Mouse (Mus musculus) granulocyte monocyte progenitor cell, adult 5-6 weeks (primary cell): ENCODE data around the gene Tacr1. TPM values are rescaled to one million over a fixed set of nuclear protein-coding genes. Genes with fewer than 3 reads are reported as not detected.
"Not testable (repeated sequence)": the region's sequence is repeated elsewhere in the genome, so short reads cannot be mapped to it uniquely, and the experiment has no call there.

Experiments used
- ATAC-seq: replicated peaks from 2 replicates; pipeline ENCODE4 v1.8.0; 2016; ENCODE audit warnings: mild to moderate bottlenecking, moderate TSS enrichment, inconsistent platforms; ENCODE audit not compliant: poor library complexity, severe bottlenecking
- total RNA-seq, 2 experiments: library from RNA; stranded (forward) in 1 of 2; stranded (reverse) in 1 of 2; fragments of 200-712, 200-1000 nt in 1 of 2; fragments of >200 nt in 1 of 2; fragmentation: Nextera tagmentation in 1 of 2; gene quantifications; 2 replicates each; pipeline ENCODE4 v1.2.3; 2014 to 2017

Tacr1 gene
- total RNA-seq (2014; fragmentation: Nextera tagmentation) = not detected in 2 replicates
- not detected in 2 replicates for total RNA-seq (2017)

DNA sequence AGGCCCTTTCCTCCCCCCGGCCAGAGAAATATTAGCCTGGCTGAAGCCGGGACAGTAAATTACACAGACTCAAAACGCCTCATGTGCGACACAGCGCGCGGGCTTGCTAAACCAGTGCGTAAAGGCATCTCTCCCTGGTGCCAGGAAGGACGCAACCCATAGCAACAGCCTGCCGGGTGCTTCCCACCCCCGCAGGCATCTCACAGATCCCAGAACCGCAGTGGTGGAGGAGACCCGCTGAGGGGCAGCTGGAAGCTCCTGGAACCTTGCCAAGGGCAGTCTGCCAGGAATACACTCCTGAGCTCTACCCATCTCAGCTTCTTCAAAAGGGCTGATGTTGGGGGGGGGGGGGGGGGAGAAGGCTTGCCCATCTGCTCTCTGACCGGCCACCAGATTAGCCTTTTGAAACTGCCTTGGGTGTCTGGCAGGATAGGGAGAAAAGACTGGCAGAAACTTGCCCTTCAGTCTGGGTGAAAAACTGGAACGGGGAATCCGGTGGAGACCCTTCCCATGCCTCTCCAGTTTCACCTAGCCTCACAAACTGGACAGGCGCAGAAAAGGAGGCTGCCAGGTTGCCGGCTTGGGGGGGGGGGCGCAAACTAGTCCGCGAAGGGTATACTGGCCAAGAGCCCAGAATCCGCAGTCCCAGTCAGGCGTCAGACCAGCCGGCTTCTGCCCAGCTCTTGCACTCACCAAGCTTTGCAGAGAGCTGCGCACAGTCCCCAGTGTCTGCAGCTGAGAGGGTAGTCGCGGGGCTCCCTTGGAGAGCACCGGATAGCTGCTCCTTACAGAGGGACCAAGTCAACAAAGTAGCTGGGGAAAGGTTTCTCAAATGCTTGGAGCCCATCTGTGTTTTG is at the start of gene Tacr1:
Gene Tacr1 (plus strand): TSS at position 740 of the 857 bp plus-strand sequence.
- no peak for ATAC-seq

DNA sequence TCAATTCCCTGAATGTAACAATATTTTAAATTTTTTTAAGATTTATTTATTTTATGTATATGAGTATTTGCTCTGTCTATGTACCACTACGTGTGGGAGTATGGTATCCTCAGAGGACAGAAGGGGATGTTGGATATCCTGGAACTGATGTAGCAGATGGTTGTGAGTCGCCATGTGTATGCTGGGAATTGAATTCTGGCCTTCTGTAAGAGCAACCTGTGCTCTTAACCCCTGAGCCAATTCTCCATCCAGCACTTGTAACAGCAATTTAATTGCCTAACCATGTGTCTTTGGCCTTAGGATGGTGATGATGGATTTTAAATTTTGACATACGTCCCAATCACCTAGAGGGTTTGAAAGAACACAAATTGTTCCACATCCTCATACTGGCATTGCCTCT is 26.0 kb upstream of the Tacr1 start:
- ATAC-seq = no peak

DNA sequence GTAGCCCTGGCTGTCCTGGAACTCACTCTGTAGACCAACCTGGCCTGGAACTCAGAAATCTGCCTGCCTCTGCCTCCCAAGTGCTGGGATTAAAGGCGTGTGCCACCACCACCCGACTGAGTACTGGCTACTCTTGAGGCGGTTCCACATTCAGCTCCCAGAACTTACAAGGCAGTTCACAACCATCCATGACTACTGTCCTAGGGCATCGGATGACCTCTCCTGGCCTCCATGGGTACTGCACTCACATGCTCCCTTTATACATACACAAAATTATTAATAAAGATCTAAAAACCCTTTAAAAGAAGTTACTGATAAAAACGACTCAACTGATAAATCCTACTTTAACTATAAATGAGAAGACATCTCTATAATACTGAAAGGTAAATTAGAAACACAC is 18.6 kb upstream of the Tacr1 start:
- ATAC-seq = no peak

DNA sequence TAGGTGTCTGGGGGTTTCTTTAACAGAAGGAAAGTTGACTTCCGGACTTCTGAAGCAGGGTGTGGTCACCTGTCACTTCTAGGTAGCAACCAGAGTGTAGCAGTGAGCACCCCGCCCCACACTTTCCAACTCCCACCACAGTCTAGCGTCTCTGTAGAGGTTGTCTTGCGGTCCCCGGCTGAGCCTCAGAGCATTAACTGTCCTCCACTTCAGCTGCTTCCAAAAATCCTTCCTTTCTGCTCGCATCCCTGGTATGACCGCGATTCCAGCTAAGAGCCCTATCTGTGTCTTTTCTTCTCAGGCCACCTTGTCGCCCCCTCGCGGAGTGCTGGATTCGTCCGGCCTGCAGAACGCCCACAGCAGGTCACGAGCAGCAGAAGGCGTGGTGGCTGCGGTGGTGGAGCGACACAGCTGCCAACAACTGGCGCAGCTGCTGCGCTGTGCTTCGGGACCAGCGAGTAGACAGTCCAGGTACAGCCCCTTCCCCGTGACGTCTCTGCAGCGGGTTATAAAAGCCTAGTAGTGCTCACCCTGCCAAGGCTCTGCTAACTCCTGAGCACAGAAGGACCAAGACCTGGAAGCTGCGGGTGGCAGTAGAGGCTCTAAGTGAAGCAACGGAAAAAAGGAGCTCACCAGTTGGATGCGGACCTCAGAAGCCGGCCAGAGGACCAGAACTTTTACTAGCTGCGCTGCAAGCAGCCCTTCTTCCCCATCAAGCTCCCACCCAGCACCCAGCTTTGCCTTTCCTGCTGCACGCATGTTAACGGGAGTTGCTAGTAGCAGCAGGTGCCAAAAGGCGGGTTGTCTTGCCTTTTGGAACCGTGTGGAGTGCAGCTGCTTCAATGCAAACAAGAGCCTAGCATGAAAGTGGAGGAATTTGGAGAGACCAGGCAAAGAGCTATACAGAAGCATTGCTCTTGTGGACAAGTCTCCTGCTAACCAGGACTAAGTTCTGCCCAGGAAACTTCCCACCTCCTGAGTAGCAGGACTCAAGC is 664 bp downstream of the Tacr1 start:
- no peak; the same call in 1 of the 2 replicates for ATAC-seq

DNA sequence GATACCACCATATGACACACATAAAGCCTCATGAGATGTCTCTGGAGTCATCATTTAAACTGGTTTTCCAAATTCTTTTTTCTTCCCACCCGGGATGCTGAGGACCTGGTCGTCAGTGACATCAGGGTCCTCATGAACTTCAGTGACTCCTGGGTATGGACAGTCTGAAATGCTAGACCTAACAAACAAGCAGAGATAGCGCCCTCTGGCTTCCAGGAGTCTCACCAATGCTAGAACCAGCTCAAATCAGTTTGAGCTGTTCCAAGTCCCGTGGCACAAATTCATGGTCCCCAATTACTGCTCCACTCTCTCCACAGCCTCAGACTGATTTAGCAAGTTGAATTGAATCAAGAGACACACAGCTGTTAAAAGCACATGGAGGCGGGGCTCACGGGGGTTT is 16.2 kb downstream of the Tacr1 start:
- ATAC-seq = no peak

DNA sequence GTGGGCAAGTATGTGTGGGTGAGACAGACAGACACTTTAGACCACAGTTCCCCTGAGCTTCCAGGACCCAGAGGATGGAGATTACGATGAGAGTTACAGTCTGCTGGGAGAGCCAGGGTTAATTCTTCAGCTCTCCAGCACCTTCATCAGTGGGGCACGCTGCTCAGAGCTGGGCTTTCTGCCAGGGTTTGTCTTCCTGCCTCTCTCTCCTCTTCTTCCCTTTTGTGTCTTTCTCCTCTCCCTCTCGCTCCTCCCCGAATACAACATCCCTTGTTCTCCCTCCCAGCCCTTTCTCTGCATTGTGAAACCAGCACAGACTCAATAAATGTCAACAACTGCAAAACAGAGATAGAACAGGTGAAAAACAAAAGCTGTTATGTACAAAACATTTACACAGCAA is 18.1 kb downstream of the Tacr1 start:
- ATAC-seq = no peak

DNA sequence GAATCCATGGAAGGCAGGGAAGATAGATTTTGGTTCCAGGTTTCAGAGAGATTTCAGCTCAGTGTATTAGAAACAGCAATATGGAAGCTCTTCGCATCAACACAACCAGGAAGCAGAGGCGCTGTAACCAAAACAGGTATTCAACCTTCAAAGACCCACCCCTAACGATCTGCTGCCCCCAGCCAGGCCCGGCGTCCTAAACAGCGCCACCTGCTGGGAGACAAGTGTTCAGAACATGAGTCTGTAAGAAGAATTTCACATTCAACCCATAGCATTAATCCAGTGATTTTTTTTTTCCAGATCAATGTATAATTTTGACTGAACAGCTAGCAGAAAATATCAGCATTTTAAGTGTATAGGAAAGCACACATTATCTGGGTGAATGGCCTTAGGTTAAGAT is 26.8 kb downstream of the Tacr1 start:
- no peak for ATAC-seq

DNA sequence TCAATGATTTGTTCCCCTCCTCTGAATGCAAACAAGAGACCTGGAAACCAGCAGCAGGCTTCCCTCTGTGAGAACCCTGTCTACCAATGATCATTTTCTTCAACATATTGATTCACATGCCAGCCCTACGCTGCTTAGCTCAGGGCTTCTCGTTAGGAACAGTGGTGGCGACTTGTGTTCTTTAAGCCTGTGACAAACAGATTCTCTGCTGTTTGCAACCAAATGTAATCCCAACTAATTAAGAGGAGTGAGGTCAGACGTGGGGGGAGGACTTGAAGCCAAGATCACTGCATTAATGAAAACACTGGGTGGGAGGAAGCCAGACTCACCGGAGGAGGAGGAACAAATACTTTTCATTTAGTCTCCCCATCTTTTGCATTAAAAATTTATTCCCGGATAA is 27.6 kb downstream of the Tacr1 start:
- ATAC-seq = no peak

DNA sequence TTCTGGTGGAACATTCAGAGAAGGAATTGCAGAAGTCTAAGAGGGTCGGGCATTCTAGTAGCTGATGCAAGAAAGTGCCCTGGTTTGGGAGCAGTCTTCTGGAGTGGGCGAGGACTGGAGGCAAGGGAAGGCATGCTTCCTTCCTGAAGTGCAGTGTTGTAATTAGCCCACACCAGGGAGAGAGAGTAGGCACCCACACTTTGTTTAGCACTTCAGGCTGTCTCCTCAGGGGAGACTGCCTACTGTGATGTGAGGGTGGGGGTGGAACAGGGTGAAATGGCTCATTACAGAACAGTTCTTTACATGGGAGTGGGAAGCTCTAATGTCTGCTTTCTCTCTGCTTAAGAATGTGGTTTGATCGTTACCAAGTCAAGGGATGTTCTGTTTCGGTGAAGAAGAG is 35.0 kb downstream of the Tacr1 start:
- ATAC-seq = no peak

DNA sequence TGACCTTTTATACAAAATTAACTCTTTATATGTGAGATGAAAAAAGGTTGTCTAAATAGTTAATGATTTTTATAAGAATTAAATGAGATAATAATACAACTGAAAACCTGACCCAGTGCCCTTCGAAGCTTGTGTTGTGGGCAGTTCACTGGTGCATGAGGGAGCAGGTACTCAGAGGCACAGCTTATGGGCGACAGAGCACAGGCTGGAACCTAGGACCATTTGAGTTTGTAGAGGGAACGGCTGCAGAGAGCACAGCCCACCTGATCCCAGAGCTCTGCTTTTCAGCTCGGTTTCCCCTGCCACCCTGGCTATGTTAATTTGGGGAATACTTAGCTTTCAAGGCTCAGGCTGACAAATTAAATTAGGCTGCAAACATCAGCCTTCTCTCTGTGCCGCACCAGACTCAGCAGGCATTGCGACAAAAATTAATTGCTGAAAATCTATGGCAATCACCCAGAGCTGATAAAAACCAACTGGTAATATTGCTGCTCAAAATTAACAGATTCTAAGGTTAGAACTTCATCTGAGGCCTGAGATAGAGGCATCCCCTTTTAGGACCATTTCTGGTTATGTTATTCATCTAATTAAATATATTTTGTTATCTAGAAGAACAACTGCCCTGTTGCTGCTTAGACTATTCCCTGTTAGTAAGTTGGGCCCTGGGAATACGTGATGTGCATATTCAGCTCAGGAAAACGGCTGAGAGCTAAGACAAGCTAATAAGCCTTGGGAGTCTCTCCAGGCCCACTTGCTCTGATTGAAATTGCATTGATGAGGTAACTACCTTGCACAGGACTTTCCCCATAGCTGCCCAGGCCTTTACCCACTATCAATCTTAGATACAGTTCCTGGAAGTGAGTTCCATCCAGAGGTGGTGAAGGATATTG is 50.3 kb downstream of the Tacr1 start:
- not testable (repeated sequence) for ATAC-seq

DNA sequence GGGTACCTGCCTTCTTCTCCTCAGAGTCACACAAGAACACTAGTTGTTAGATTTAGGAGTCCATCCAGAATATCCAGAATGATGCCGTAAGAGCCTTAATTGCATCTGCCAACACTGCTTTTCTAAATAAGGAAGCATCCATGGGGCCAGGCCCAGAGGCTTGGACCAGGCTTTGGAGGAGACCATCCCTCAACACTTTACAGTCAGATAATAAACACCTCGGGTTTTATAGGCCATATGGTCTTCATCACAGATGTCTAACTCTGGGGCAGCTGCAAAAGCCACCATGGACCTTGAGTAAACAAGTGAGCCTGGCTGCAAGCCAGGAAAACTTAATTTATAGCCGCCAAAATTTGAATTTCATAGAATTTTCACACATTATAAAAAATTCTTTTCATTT is 53.1 kb downstream of the Tacr1 start:
- ATAC-seq = no peak

DNA sequence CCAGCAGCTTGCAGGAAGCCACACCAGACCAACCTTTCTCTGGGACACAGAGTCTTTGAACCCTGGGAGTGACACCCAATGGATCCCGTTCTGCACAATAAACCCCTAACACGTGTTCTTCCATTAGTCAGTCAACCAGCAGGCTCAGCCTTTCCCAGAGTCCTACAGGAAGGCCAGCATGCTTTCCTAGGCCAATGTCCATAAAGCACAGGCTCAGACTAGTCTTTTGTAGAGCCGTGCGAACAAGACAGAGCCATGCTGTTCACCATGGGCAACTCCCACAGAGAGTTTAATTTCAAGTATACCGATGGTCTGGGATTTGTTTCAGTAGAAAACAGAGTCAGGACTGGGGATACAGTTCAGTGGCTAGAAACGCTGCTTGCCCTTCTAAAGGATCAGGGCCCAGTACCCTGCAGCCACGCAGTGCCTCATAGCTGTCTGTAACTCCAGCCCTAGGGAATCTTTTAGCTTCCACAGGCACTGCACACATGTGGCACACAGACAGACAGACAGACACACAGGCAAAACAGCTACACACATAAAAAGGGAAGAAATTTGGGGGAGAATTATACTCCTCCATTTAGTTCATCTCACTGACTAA is 55.1 kb downstream of the Tacr1 start:
- ATAC-seq = no peak

DNA sequence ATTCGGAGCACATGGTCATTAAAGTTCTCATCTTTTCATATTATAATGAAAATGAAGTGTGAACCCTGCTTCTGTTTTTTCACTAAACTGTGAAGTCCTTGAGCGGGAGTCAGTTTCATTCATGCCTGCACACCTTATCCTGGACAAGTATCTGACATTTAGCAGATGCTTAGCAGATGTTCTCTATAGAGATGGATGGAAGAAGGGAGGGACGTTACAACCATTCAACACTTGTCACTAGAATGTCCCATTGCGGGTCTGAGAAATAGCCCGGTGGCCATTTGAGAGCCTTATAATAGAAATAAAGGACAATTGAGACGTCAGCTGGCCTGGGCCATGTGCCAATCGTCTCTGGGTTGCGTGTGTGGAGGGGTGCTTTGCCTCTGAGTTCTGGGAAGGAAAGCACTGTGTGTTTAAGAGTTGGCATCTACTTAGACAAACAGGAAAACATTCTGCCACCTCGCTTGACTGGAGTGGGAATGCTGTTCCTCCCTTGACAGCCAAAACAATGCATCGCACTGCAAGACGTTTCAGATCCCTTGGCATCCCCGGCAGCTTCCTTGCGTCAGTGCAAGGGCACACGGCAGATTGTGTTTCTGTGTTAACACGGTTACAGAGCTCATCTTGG is 56.7 kb downstream of the Tacr1 start:
- ATAC-seq = no peak

DNA sequence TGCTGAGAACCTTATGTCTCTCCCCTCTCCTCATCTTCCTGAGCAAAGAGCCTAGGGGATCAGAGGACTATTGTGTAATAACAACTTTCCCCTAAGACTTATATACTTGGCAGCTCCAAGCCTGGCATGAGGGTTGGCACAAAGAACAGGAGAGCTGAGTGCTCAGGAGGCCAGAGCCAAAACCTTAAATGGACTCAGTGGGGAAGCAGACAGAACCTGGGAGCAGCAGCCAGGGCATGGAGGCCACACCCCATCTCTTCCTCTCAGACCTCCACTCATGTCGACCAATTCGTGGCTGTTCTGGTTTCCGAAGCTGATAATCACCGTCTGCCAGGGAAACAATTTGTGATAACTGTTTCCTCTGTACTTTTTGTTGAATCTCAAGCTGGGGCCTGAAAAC is 61.0 kb downstream of the Tacr1 start:
- no peak for ATAC-seq

DNA sequence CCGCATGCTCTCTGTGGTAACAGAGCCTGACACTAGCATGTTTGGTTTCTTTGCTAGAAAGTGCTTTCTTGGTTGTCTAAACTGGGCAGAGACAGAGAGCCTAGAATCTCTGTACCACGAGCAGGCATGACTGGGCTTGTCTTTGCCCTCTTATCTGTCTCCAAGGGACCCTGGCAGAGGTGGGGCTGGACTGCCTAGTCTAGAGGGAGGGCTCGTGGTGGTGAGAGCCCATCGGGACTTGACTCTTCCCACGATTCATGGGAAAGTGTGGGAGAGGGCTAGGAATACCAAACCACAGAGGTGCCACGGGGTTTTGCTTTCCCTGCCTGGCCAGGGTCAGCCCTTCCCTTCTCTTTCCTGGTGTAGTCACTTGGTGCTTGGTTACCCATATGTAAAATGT is 72.3 kb downstream of the Tacr1 start:
- no peak for ATAC-seq

DNA sequence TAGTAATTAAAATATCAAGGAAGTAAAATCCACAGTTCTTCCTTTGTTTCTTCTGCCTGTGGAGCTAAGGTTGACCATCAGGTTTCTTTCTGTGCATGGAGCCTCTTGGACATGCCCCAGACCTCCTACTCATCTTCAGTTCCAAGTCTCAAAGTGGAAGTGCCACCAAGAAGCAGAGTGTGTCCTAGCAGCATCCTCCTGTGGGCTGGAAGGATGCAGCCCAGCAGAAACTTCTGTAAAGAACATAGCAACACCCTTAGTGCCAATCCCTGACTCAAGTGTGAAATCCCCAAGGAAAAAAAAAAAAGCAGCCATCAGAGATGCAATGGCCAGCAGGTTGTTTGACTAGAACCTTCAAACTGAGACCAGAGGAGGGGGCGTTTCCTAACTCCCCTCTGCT is 81.7 kb downstream of the Tacr1 start:
- ATAC-seq = no peak

DNA sequence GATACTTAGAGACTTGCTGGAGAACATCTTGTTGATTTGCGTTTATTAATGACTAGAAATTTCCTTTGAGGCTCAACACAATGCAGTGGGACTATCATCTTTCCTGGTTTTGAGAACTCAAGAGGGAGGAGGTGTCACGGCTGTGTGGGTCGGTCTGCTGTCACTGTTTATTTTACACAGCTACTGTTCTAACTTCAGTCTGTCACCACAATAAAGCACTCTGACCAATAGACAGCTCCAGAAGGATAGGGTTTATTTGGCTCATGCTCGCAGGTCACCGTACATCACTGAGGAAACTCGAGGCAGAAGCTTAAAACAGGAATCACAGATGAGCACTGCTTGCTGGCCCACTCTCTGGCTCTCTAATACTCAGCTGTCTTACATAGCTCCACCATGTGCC is 92.3 kb downstream of the Tacr1 start:
- no peak for ATAC-seq

DNA sequence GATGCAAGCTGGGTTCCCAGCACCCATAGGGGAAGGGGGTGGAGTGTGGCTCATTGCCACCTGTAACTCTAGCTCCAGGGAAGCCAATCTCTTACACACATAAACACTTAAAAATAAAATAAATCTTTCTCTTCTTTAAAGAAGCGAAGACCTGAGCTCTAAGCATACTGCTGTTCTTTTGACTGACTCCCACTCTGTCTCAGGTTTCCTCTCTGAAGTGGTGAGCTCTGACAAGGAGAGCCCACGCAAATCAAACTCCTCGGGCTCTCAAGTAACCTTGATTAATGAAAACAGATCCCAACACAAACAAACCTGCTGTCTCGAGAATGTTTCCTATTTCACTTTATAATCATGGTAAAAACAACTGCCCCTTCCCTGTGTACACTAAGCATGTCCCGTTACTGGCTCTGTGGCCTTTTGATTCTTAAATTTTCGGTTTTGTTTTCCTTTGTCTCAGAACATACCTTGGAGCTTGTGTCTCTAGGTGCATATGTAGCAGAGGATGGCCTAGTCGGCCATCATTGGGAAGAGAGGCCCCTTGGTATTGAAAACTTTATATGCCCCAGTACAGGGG is 108.8 kb downstream of the Tacr1 start:
- no peak for ATAC-seq

DNA sequence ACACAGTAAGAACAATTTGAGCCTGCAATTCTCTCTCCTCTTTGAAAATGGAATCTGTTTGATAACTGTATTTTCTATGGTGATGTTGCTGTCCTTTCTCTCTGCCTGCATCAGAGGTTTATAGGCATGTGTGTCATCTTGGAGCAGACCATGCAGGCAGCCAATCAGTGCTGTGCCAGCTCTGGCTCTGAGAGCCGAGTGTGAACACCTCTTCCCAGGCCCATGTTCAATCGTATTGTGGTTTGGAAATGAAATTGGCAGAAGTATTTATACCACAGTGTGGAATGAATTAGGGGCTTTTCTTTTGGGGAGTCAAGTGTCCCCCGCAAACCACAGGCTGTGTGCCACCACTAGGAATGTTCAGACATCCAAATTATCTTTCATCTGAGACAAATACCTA is 117.5 kb downstream of the Tacr1 start:
- ATAC-seq = no peak
